Mouse (Mus musculus): ENCODE data around the gene Efcab6. TPM values are rescaled to one million over a fixed set of nuclear protein-coding genes. Genes with fewer than 3 reads are reported as not detected.
A peak's percentile ranks its signal among the peaks of the same experiment; 100 is the strongest.

The Efcab6 gene
- polyA plus RNA-seq, 1 experiment from 2014 or later = 0.29 TPM

DNA sequence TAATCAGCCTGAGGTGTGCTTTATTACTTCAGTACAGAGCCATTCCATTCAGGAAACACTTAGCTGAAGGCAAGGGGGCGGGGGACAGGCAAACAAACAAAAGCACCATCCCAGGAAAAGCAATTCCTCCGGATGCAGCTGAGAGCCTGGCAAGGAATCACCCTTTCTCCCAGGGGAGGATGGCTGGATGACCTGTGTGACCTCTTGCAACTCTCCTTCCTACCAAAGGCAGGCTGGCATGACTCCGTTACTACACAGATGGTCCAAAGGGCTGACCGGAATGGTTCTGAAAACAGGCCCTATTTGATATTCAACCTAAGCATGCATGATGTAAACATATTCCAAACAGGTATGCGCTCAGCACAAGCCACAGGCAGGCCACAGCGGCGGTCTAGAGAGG, 15.6 kb downstream of the Efcab6 start:
- Histone ChIP-seq H3K4me1 (ENCODE audit: control insufficient read depth, insufficient read depth, low read length) (no peaks in the 10 kb centered on the region), H3K9me3 (ENCODE audit: control insufficient read depth, low read length) (no peaks in the 10 kb centered on the region), H3K4me2 (no peak overlapping the region), H3K27me3 (ENCODE audit: control insufficient read depth, insufficient read depth, low read length) (no peaks in the 10 kb centered on the region), H3K36me3 (ENCODE audit: control insufficient read depth, insufficient read depth, low read length) (no peaks in the 10 kb centered on the region), H3K9ac (ENCODE audit: low read length) (no peak overlapping the region), H3K27ac (ENCODE audit: low read depth, low read length) (no peak overlapping the region), H3K4me3 (ENCODE audit: low read depth, low read length) (no peak overlapping the region)
- ATAC-seq (ENCODE audit: low FRiP score) = no peak
- 66% methylated on average over 7 of the region's 7 CpGs for WGBS
- DNase-seq (ENCODE audit: low spot score, missing footprints) = peak; percentile 72

DNA sequence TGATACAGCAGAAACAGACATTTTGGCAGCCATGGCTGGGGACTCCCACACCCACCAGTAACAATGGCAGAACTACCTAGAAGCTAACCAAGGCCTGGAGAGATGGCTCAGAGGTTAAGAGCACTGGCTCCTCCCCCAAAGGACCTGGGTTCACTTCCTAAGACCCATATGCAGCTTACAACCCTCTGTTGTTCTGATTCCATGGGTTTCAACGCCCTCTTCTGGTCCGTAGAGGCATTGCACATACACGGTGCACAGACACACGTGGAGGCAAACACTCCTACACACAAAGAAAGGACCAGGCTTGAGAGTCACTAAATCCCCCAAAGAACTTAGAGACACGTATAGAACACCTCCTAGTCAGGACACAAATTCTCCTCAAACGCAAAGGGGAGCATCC, 19.6 kb downstream of the Efcab6 start:
- no peak for ATAC-seq (ENCODE audit: low FRiP score)
- DNase-seq (ENCODE audit: low spot score, missing footprints) = no peak
- Histone ChIP-seq H3K27ac (ENCODE audit: low read depth, low read length) (no peak overlapping the region), H3K4me1 (ENCODE audit: control insufficient read depth, insufficient read depth, low read length) (no peaks in the 10 kb centered on the region), H3K9ac (ENCODE audit: low read length) (no peak overlapping the region), H3K4me3 (ENCODE audit: low read depth, low read length) (no peak overlapping the region), H3K9me3 (ENCODE audit: control insufficient read depth, low read length) (0 out of 2 replicates have a peak, but pooled peaks cover 2% of the 10 kb centered on the region), H3K4me2 (no peak overlapping the region), H3K27me3 (ENCODE audit: control insufficient read depth, insufficient read depth, low read length) (no peaks in the 10 kb centered on the region), H3K36me3 (ENCODE audit: control insufficient read depth, insufficient read depth, low read length) (no peaks in the 10 kb centered on the region)
- 92% methylated on average over 6 of the region's 6 CpGs for WGBS

- Histone ChIP-seq H3K4me1 (ENCODE audit: control insufficient read depth, insufficient read depth, low read length) (no peaks in the 10 kb centered on the region), H3K27ac (ENCODE audit: low read depth, low read length) (no peak overlapping the region), H3K9ac (ENCODE audit: low read length) (no peak overlapping the region), H3K4me2 (no peak overlapping the region), H3K4me3 (ENCODE audit: low read depth, low read length) (no peak overlapping the region), H3K27me3 (ENCODE audit: control insufficient read depth, insufficient read depth, low read length) (no peaks in the 10 kb centered on the region), H3K9me3 (ENCODE audit: control insufficient read depth, low read length) (no peaks in the 10 kb centered on the region), H3K36me3 (ENCODE audit: control insufficient read depth, insufficient read depth, low read length) (no peaks in the 10 kb centered on the region)
- ATAC-seq (ENCODE audit: low FRiP score) = no peak
- 87% methylated on average over 5 of the region's 5 CpGs for WGBS
- DNase-seq (ENCODE audit: low spot score, missing footprints) = no peak
These were observed 28.1 kb downstream of the Efcab6 start for GRCm38 (mm10) chr15:84037067-84037466.

- H3K27me3 ChIP-seq (ENCODE audit: control insufficient read depth, insufficient read depth, low read length) = no peaks in the 10 kb centered on the region
- no peak overlapping the region for H3K4me2 ChIP-seq
- DNase-seq (ENCODE audit: low spot score, missing footprints) = no peak
- no peak overlapping the region for H3K9ac ChIP-seq (ENCODE audit: low read length)
- H3K36me3 ChIP-seq (ENCODE audit: control insufficient read depth, insufficient read depth, low read length) = no peaks in the 10 kb centered on the region
- H3K9me3 ChIP-seq (ENCODE audit: control insufficient read depth, low read length) = no peaks in the 10 kb centered on the region
- no peak overlapping the region for H3K27ac ChIP-seq (ENCODE audit: low read depth, low read length)
- WGBS = 79% methylated on average over 8 of the region's 8 CpGs
- H3K4me1 ChIP-seq (ENCODE audit: control insufficient read depth, insufficient read depth, low read length) = no peaks in the 10 kb centered on the region
- H3K4me3 ChIP-seq (ENCODE audit: low read depth, low read length) = no peak overlapping the region
- no peak for ATAC-seq (ENCODE audit: low FRiP score)
These were observed 39.5 kb downstream of the Efcab6 start for GRCm38 (mm10) chr15:84025651-84026050.

GRCm38 (mm10) chr15:84024851-84025250, 40.3 kb downstream of the Efcab6 start:
- Histone ChIP-seq H3K4me1 (ENCODE audit: control insufficient read depth, insufficient read depth, low read length) (no peaks in the 10 kb centered on the region), H3K27ac (ENCODE audit: low read depth, low read length) (no peak overlapping the region), H3K9me3 (ENCODE audit: control insufficient read depth, low read length) (peaks cover 1% of the 10 kb centered on the region; the same call in 1 of the 2 replicates), H3K36me3 (ENCODE audit: control insufficient read depth, insufficient read depth, low read length) (no peaks in the 10 kb centered on the region), H3K4me3 (ENCODE audit: low read depth, low read length) (no peak overlapping the region), H3K9ac (ENCODE audit: low read length) (no peak overlapping the region), H3K27me3 (ENCODE audit: control insufficient read depth, insufficient read depth, low read length) (no peaks in the 10 kb centered on the region), H3K4me2 (no peak overlapping the region)
- ATAC-seq (ENCODE audit: low FRiP score) = no peak
- no peak for DNase-seq (ENCODE audit: low spot score, missing footprints)
- 90% methylated on average over 6 of the region's 6 CpGs for WGBS

DNA sequence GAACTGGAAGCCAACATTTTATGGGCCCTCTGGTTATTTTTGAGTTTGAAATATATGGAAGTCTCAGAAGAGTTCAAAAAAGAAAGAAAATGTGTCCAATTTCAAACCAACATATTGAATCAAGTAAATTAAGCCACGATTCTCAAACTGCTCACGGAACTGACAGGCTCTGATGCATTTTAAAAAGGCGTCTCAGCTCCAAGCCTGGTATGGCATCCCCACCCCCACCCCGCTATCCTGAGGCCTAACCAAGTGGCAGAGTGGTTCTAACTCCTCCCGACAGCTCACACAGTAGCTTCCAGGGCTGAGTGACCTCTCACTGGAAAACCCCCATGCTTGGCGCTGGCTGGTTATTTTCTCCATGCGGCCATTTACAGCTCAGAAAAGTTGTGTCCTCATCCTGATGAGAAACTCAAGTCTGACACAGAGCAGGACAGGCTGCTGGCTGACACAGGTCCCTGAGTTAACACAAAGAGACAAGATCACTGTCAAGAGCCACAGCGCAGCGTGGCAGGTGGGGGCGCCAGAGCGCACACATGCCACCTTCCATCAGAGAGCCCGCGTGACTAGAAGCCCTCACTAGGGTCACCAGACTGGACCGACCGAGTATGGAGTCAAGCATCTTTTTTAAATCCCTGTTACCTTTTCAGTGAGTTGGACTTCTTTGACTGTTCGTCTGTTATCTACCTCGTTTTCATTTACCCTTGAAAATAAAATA, 55.7 kb downstream of the Efcab6 start:
- Histone ChIP-seq H3K4me2 (no peak overlapping the region), H3K27me3 (ENCODE audit: control insufficient read depth, insufficient read depth, low read length) (no peaks in the 10 kb centered on the region), H3K9me3 (ENCODE audit: control insufficient read depth, low read length) (no peaks in the 10 kb centered on the region), H3K4me3 (ENCODE audit: low read depth, low read length) (no peak overlapping the region), H3K27ac (ENCODE audit: low read depth, low read length) (no peak overlapping the region), H3K36me3 (ENCODE audit: control insufficient read depth, insufficient read depth, low read length) (no peaks in the 10 kb centered on the region), H3K9ac (ENCODE audit: low read length) (no peak overlapping the region), H3K4me1 (ENCODE audit: control insufficient read depth, insufficient read depth, low read length) (no peaks in the 10 kb centered on the region)
- 59% methylated on average over 17 of the region's 17 CpGs for WGBS
- ATAC-seq (ENCODE audit: low FRiP score) (no peak), DNase-seq (ENCODE audit: low spot score, missing footprints) (no peak)

DNA sequence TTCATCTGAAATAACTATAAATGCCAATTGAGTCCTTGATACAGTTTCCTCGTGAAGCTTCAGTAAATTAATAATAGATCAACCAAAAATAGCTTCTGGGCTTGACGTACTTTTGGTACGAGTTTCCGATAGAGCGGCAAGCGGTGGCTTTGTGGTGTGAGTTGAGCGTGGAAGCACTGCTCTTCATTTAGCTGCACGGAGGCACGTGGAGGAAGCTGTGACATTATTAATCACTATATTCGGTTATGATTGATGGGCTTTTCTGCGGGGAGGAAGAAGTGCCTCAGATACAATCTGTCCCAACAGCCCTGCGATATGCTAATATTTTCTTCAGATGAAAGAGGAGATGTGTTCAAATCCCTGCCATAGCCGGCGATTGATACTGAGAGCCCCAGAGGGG, 60.9 kb downstream of the Efcab6 start:
- H3K27me3 ChIP-seq (ENCODE audit: control insufficient read depth, insufficient read depth, low read length) = no peaks in the 10 kb centered on the region
- H3K9ac ChIP-seq (ENCODE audit: low read length) = no peak overlapping the region
- H3K4me2 ChIP-seq = no peak overlapping the region
- no peaks in the 10 kb centered on the region for H3K4me1 ChIP-seq (ENCODE audit: control insufficient read depth, insufficient read depth, low read length)
- WGBS = 94% methylated on average over 14 of the region's 14 CpGs
- ATAC-seq (ENCODE audit: low FRiP score) (no peak), DNase-seq (ENCODE audit: low spot score, missing footprints) (no peak)
- H3K4me3 ChIP-seq (ENCODE audit: low read depth, low read length) = no peak overlapping the region
- no peaks in the 10 kb centered on the region for H3K36me3 ChIP-seq (ENCODE audit: control insufficient read depth, insufficient read depth, low read length)
- no peaks in the 10 kb centered on the region for H3K9me3 ChIP-seq (ENCODE audit: control insufficient read depth, low read length)
- no peak overlapping the region for H3K27ac ChIP-seq (ENCODE audit: low read depth, low read length)

GRCm38 (mm10) chr15:83999071-83999470, 66.1 kb downstream of the Efcab6 start:
- Histone ChIP-seq H3K4me1 (ENCODE audit: control insufficient read depth, insufficient read depth, low read length) (peaks cover 6% of the 10 kb centered on the region), H3K4me3 (ENCODE audit: low read depth, low read length) (no peak overlapping the region), H3K9ac (ENCODE audit: low read length) (no peak overlapping the region), H3K27me3 (ENCODE audit: control insufficient read depth, insufficient read depth, low read length) (no peaks in the 10 kb centered on the region), H3K9me3 (ENCODE audit: control insufficient read depth, low read length) (no peaks in the 10 kb centered on the region), H3K36me3 (ENCODE audit: control insufficient read depth, insufficient read depth, low read length) (no peaks in the 10 kb centered on the region), H3K4me2 (no peak overlapping the region), H3K27ac (ENCODE audit: low read depth, low read length) (no peak overlapping the region)
- WGBS = 81% methylated on average over 3 of the region's 3 CpGs
- ATAC-seq (ENCODE audit: low FRiP score) (no peak), DNase-seq (ENCODE audit: low spot score, missing footprints) (no peak)

DNA sequence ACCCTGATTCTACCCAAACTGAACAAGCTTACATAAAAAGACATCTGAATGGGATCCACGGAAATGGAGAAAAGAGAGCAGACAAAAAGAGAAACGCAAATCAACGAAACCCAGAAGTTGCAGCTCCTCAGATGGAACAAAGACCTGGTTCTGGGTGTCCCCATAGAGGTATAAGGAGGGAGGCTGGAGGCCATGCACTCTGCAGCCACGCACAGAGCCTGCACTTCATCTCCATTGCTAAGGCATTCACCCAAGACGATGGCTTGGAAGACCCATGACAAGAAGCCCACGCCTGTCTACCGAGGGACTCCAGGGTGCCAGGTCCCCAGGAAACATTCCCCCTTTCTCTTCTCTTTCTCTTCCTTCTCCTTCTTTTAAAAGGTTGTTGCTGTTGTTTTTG, 66.6 kb downstream of the Efcab6 start:
- H3K4me1 ChIP-seq (ENCODE audit: control insufficient read depth, insufficient read depth, low read length) = peaks cover 6% of the 10 kb centered on the region
- no peaks in the 10 kb centered on the region for H3K27me3 ChIP-seq (ENCODE audit: control insufficient read depth, insufficient read depth, low read length)
- H3K4me2 ChIP-seq = no peak overlapping the region
- H3K4me3 ChIP-seq (ENCODE audit: low read depth, low read length) = no peak overlapping the region
- H3K36me3 ChIP-seq (ENCODE audit: control insufficient read depth, insufficient read depth, low read length) = no peaks in the 10 kb centered on the region
- ATAC-seq (ENCODE audit: low FRiP score) (no peak), DNase-seq (ENCODE audit: low spot score, missing footprints) (no peak)
- no peaks in the 10 kb centered on the region for H3K9me3 ChIP-seq (ENCODE audit: control insufficient read depth, low read length)
- H3K27ac ChIP-seq (ENCODE audit: low read depth, low read length) = no peak overlapping the region
- no peak overlapping the region for H3K9ac ChIP-seq (ENCODE audit: low read length)
- 52% methylated on average over 7 of the region's 7 CpGs for WGBS
